In the genomic region with DNA sequence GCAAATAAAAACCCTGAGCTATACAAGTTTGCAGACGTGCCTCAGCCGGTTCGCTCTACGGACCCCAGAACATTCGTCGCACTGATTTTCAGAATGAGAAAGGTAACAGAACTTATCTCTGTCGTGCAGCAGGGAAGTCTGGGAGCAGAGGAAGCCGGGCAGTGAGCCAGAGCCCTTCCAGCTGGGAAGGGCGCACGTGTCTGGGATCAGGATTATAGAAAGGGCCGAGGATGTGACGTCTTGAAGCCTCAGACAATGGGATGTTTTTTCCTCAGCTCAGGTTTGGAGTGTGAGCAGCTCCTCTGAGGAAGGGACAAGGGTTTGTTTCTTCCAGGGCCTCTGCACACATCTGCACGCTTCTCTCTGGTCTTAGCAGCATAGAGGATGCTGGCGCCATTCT, we compare ENCODE assay signal across 11 mouse cellular contexts. TPM values are rescaled to one million over a fixed set of nuclear protein-coding genes. Genes with fewer than 3 reads are reported as not detected.
A peak's percentile ranks its signal among the peaks of the same experiment; 100 is the strongest.
DNase-seq lines count a peak whose midpoint lies in the region; ATAC-seq and TF ChIP-seq lines count a peak whose summit lies in the region.
"Had no signal": no experiment of that assay in that cellular context is flagged by ENCODE, and none has a peak within 500 bp of the region (broad histone marks: within the 10 kb centered on the region; RNA-seq: fewer than 3 reads in every experiment).

No protein-coding gene starts in this region.

- TF ChIP-seq CTCF in layer of hippocampus, adult 2 months (conservative IDR thresholded peaks at IDR 0.05), result no peak

- peak overlapping the region; percentile 59 for H3K4me2 ChIP-seq in lung, embryonic 16.5 days (ENCODE audit: low read depth, low read length)
- H3K4me2 ChIP-seq: midbrain, embryonic 12.5 days had no signal

- no peaks in the 10 kb centered on the region for H3K27me3 ChIP-seq in heart, embryonic 10.5 days (ENCODE audit: insufficient read depth, poor library complexity, severe bottlenecking)
- H3K27me3 ChIP-seq in lung, embryonic 16.5 days (ENCODE audit: control insufficient read depth, insufficient read depth, low read depth, low read length), result no peaks in the 10 kb centered on the region

- H3K4me3 ChIP-seq in layer of hippocampus, adult 2 months, result peak overlapping the region; percentile 77; the same call in 1 of the 2 replicates
- peak overlapping the region; percentile 46 for H3K4me3 ChIP-seq in brown adipose tissue, adult 24 weeks (ENCODE audit: insufficient read depth, low read depth, low read length)
- no peak overlapping the region for H3K4me3 ChIP-seq in heart, embryonic 10.5 days
- H3K4me3 ChIP-seq in lung, embryonic 16.5 days (ENCODE audit: low read length), result peak overlapping the region; percentile 18
- H3K4me3 ChIP-seq: erythroblast, embryonic 14.5 days; midbrain, embryonic 12.5 days had no signal

- H3K9ac ChIP-seq in lung, embryonic 16.5 days (ENCODE audit: low read length), result no peak overlapping the region
- H3K9ac ChIP-seq: midbrain, embryonic 12.5 days had no signal

- H3K27ac ChIP-seq in layer of hippocampus, adult 2 months, result peak overlapping the region; percentile 97
- H3K27ac ChIP-seq in brown adipose tissue, adult 24 weeks (replicated peaks; ENCODE audit: low read depth, low read length), result peak overlapping the region; percentile 92
- peak overlapping the region; percentile 78 for H3K27ac ChIP-seq in heart, embryonic 10.5 days
- peak overlapping the region; percentile 95 for H3K27ac ChIP-seq in lung, embryonic 16.5 days (ENCODE audit: low read length)
- H3K27ac ChIP-seq: midbrain, embryonic 12.5 days had no signal

- no peaks in the 10 kb centered on the region for H3K36me3 ChIP-seq in heart, embryonic 10.5 days
- H3K36me3 ChIP-seq in lung, embryonic 16.5 days (ENCODE audit: control insufficient read depth, insufficient read depth, low read length), result no peaks in the 10 kb centered on the region
- H3K36me3 ChIP-seq: midbrain, embryonic 12.5 days had no signal

- no peaks in the 10 kb centered on the region for H3K9me3 ChIP-seq in heart, embryonic 10.5 days
- H3K9me3 ChIP-seq in lung, embryonic 16.5 days (ENCODE audit: control insufficient read depth, low read length), result no peaks in the 10 kb centered on the region
- H3K9me3 ChIP-seq: midbrain, embryonic 12.5 days had no signal

- DNase-seq in layer of hippocampus, adult 2 months (ENCODE audit: low spot score in 2 of 2), result no peak
- DNase-seq in layer of hippocampus, postnatal 36 days, result no peak
- DNase-seq in heart, embryonic 10.5 days (ENCODE audit: low spot score), result no peak
- DNase-seq in kidney, adult 9 months, result peak; percentile 77
- no peak for DNase-seq in embryo, embryonic 10 days (ENCODE audit: low spot score)
- no peak for DNase-seq in ovary, postnatal 14 days (ENCODE audit: low spot score)

- H3K4me1 ChIP-seq in brown adipose tissue, adult 24 weeks (ENCODE audit: control insufficient read depth, insufficient read depth, insufficient read length, low read length), result peaks cover 2% of the 10 kb centered on the region; the same call in 1 of the 2 replicates
- H3K4me1 ChIP-seq in heart, embryonic 10.5 days, result peaks cover 45% of the 10 kb centered on the region
- peaks cover 23% of the 10 kb centered on the region for H3K4me1 ChIP-seq in lung, embryonic 16.5 days (replicated peaks; ENCODE audit: control insufficient read depth, insufficient read depth, low read length)

- peak; percentile 49 for ATAC-seq in lung, embryonic 16.5 days (ENCODE audit: low read depth)

- WGBS in heart, embryonic 10.5 days, result 54% methylated on average over 14 of the region's 14 CpGs
- 21% methylated on average over 14 of the region's 14 CpGs for WGBS in lung, embryonic 16.5 days

RNA-seq across cellular contexts. Expression of gene Sparcl1, which starts 1.6 kb away (rescaled TPM):
- total RNA-seq in layer of hippocampus, adult 2 months (2021), result 1,000 to 10,000 TPM; 1,426 to 1,439 TPM
- 1,000 to 10,000 TPM; 1,408 to 1,415 TPM for total RNA-seq in layer of hippocampus, postnatal 36 days (2021)
- polyA plus RNA-seq in brown adipose tissue, adult 24 weeks (2012; ENCODE audit: insufficient read depth, insufficient read length, missing spikeins), result 101 and 132 TPM in 2 replicates
- 11.4 and 17.7 TPM in 2 replicates for polyA plus RNA-seq in heart, embryonic 10.5 days (2016; fragmentation: Nextera tagmentation; extraction: Ambion mirVana)
- 433 and 435 TPM in 2 replicates for polyA plus RNA-seq in lung, embryonic 16.5 days (2015; fragmentation: Nextera tagmentation; extraction: Ambion mirVana)
- total RNA-seq: MEL had no signal
- polyA plus RNA-seq: erythroblast, embryonic 14.5 days had no signal

RNA-seq across cellular contexts. Expression of gene Gm17660, which starts 37.7 kb away (rescaled TPM):
- total RNA-seq in layer of hippocampus, adult 2 months (2021), result not detected
- total RNA-seq in layer of hippocampus, postnatal 36 days (2021), result not detected
- polyA plus RNA-seq in brown adipose tissue, adult 24 weeks (2012; ENCODE audit: insufficient read depth, insufficient read length, missing spikeins), result not detected in 2 replicates
- polyA plus RNA-seq in heart, embryonic 10.5 days (2016; fragmentation: Nextera tagmentation; extraction: Ambion mirVana), result not detected in 2 replicates
- polyA plus RNA-seq in lung, embryonic 16.5 days (2015; fragmentation: Nextera tagmentation; extraction: Ambion mirVana), result not detected in 2 replicates
- total RNA-seq: MEL had no signal
- polyA plus RNA-seq: erythroblast, embryonic 14.5 days; midbrain, embryonic 12.5 days had no signal

RNA-seq across cellular contexts. Expression of gene Dspp, which starts 55.4 kb away (rescaled TPM):
- not detected for total RNA-seq in layer of hippocampus, adult 2 months (2021)
- total RNA-seq in layer of hippocampus, postnatal 36 days (2021), result under 1 TPM in 1 of 2 experiments, not detected in 1; 0.08 TPM
- not detected in 2 replicates for polyA plus RNA-seq in brown adipose tissue, adult 24 weeks (2012; ENCODE audit: insufficient read depth, insufficient read length, missing spikeins)
- polyA plus RNA-seq in heart, embryonic 10.5 days (2016; fragmentation: Nextera tagmentation; extraction: Ambion mirVana), result not detected in 2 replicates
- polyA plus RNA-seq in lung, embryonic 16.5 days (2015; fragmentation: Nextera tagmentation; extraction: Ambion mirVana), result 0.06 TPM in 1 of 2 replicates, not detected in the other
- total RNA-seq: MEL had no signal
- polyA plus RNA-seq: erythroblast, embryonic 14.5 days; midbrain, embryonic 12.5 days had no signal
